Mouse (Mus musculus) thymus, postnatal 14 days (tissue): ENCODE results near the gene Hist1h4m.
"Not testable (repeated sequence)": the region's sequence is repeated elsewhere in the genome, so short reads cannot be mapped to it uniquely, and the experiment has no call there.

ENCODE experiments used
- DNase-seq: peaks from one replicate; pipeline ENCODE4 v3.0.0; 2021

The Hist1h4m gene

DNA sequence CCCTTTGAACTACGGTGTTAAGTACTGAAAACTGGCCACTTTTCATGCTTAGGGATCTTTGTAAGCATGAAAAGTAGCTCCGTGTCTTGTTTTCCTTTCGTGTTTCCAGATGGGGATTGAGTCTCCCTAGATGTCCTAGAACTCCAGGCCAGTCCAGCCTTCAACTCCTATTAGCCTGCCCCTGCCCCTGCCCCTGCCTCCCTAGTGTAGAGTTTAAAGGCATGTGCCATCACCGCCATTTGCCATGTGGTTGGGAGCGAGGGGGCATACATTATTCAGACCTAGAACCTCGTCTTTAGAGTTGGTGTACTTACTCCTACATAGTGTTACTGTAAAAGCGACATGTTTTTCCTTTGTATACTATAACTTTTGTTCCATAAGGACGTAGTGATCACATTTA, 472 bp upstream of the Hist1h4m start:
- DNase-seq = not testable (repeated sequence)

DNA sequence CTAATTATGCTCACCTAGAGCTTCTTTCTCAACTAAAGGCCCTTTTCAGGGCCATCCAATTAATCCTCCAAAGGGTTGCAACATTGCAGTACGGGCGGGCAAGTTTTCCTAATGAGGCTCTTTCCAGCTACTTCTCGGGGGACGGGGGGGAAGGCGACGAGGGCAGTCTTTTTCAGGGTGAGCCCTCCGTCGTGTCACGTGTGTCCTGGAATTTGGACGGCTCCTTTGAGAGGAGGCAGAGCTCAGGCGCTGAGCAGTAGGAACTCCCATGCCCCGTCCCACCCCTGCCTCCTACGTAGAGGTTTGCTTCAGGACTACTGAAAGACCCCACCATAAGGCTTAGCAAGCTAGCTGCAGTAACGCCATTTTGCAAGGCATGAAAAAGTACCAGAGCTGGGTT, 546 bp downstream of the Hist1h4m start:
- not testable (repeated sequence) for DNase-seq

DNA sequence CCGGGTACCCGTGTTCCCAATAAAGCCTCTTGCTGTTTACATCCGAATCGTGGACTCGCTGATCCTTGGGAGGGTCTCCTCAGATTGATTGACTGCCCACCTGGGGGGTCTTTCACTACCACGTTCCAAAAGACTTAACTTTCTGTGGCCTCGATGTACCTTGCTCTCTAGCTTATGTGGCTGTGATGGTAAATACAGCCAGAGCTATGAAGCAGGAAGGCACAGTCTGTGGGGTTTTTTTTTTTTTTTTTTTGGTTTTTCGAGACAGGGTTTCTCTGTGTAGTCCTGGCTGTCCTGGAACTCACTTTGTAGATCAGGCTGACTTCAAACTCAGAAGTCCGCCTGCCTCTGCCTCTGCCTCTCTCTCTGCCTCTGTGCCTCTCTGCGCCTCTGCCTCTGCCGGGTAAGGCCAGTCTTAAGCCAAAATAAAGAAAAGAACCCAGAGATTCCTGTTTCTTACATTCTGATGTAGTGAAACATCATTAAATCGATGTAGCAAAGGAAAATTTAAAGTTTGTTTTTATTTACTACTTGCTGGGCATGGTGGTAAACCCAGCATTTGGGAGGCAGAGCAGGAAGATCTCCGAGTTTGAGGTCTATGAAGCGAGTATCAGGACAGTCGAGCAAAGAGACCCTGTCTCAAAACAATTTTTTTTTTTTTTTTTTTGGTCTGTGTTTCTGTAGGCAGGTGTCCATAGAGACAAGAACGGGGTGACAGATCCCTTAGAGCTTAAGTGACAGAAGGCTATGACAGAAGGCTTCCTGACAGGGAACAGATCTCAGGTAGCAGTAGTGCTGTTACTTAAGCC, 8.7 kb downstream of the Hist1h4m start:
- DNase-seq = not testable (repeated sequence)

DNA sequence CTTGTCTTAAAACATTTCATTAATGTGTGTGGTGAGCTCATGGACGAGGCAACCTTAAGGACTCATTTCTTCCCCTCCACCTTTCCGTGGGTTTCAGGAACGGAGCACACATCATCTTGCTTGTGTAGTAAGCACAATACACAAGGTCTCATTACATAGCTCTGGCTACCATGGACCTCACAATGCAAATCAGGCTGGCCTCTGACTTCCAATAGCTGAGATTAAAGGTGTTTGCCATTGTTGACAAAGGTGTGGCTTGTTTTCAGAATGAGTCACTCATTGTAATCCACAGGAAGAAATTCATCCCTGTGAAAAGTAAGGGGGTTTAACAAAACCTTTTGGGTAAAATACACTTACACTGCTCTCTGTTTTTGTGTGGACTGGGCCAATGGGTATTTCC, 17.0 kb downstream of the Hist1h4m start:
- no peak for DNase-seq

DNA sequence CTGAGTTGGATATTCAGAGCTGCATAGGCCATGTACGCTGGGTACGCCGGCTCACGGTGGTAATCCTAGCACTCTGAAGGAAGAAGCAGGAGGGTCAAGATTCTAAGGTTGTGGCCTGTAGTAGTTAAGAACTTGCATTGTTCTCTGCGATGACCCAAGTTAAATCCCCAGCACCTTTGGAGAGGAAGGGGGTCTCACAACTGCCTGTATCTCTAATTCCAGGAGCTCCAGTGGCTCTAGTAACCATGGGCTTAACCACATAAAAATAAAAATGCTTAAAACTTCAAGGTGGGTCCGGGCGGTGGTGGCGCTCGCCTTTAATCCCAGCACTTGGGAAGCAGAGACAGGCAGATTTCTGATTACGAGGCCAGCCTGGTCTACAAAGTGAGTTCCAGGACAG, 18.8 kb downstream of the Hist1h4m start:
- peak; percentile 9 for DNase-seq

DNA sequence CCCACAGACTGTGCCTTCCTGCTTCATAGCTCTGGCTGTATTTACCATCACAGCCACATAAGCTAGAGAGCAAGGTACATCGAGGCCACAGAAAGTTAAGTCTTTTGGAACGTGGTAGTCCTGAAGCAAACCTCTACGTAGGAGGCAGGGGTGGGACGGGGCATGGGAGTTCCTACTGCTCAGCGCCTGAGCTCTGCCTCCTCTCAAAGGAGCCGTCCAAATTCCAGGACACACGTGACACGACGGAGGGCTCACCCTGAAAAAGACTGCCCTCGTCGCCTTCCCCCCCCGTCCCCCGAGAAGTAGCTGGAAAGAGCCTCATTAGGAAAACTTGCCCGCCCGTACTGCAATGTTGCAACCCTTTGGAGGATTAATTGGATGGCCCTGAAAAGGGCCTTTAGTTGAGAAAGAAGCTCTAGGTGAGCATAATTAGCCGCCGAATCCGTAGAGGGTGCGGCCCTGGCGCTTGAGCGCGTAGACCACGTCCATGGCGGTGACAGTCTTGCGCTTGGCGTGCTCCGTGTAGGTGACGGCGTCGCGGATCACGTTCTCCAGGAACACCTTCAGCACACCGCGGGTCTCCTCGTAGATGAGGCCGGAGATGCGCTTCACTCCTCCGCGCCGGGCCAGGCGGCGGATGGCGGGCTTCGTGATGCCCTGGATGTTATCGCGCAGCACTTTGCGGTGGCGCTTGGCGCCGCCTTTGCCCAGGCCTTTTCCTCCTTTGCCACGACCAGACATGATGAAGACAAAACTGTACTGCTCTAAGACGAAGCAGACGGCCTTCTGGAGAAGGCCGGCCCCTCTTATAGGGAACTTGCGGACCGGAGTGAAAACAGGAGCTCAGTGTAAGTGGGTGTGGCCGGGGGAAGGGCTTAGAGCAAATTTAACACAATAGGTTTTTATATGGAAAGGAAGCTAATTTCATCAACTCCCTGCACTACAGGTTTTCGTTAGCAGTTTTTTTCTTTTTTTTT, 20.2 kb downstream of the Hist1h4m start, which contains the start of gene Hist1h4n:
Gene Hist1h4n (minus strand): TSS at position 779 of the 977 bp plus-strand sequence.
- DNase-seq = peak; percentile 57

DNA sequence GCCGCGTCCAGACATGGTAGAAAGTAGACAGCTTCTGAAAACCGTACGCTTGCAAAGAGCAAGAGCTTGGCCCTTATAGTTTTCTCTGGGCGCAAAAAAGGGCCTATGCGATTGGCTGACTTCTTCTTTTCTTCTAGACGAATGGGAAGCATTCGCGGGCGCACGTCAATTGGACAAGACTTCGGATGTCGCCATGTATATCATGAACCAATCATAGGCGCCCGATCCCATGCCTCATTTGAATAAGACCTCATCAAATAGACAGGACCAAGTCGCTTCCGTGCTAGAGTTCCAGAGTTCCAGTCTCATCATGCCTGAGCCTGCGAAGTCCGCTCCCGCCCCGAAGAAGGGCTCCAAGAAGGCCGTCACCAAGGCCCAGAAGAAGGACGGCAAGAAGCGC, 21.9 kb downstream of the Hist1h4m start, which contains the start of the genes Hist1h2ap and Hist1h2br:
Gene Hist1h2ap (minus strand): TSS at position 47 of the 400 bp plus-strand sequence.
Gene Hist1h2br (plus strand): TSS at position 283 of the 400 bp plus-strand sequence.
- not testable (repeated sequence) for DNase-seq

DNA sequence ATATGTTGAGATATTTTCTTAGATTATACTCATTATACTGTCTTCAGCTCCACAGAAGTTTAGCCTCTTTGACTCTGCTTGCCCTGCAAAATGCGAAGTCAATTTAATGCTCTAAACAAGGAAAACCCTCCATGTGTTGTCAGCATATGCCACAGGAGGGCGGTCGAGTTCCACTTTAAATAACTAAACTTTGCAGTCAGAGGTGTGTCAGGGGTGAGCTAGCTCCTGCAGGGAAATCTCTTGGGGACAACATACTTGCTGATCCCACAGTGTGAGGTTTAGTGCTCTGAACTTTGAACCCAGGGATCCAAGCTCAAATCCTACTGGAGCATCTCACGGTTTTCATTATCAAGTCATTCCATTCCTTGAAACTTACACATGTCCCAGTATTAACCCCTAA, 29.0 kb downstream of the Hist1h4m start:
- DNase-seq = not testable (repeated sequence)

DNA sequence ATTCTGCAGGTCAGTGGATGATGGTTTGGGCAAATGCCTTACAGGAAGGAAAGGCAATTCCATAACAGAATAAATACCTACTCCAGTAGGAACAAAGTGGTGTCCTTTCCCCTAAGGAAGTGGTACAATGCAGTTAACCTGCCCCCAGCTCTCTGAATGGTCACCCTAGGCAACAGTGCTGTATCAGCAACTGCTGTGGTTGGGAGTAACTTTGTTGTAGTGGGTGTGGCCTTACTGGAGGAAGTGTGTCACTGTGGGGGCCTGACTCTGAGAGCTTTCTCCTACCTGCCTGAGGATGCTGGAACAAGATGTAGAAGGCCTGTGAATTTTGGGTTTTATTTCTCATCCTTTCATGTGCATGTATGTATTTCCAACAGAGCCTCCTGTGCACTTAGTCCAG, 34.8 kb downstream of the Hist1h4m start:
- DNase-seq = not testable (repeated sequence)

DNA sequence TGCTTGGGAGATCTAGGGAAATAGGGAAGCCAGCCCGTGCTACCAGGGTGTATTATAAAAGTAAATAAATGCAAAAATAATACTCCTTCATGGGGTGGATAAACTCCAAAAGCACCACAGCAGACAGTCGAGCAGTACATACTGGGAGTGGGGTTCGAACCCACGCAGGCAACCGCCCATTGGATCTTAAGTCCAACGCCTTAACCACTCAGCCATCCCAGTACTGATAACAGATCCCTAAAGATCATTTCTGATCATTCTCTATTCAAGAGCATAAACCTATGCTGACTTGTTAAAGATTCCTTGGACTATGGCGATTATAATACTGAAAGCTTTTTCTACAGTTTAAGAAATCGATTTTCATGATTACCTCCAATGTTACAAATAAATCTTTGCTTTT, 36.3 kb downstream of the Hist1h4m start:
- no peak for DNase-seq

DNA sequence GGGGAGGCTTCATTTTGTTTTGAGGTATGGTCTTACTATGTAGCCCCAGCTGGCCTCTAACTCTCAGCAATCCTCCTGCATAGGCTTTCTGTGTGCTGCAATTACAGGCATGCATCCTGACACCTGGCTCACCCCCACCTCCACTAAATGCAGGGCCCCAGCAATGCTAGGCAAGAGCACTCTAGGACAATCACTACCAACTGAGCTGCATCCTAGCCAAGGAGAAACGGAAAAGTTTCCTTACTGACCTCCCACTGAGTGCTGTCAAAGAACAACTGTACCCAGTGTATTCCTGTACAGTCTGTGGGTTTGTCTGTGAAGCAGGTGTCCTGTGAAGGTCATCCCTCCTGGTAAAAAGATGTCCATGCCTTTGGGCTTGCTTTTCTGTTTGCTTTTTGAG, 39.1 kb downstream of the Hist1h4m start:
- DNase-seq = not testable (repeated sequence)

DNA sequence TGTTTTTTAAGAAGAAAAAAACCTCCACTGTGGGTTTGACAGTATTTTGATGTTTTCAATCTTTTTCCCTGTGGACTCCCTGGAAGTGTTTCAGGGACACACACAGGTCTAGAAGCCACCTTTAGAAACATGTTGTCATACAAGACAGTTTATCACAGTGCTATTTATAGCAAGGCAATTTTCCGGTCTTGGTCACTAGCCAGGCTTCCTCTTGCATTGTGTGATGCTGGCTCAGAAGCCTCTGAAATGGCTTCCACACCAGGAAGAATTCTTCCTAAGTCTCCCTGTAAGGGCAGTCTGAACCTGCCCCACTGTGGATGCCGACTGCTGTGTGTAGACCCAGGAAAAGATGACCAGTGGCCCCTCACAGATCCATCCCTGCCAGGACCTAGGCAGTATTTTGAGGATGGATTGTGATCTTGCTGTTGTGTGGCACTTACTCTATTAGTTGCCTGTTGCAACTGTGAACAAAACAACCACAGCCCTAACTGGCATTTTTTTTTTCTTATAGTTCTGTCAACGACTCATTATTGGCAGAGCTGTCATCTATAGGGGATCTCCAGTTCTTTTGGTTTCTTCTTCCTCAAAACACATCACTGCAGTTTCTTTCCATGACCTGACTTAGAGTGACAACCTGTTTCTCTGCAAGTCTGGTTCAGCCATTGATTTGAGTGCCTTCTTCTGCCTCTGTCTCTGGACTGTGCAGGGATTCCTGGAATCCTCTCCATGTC, 40.8 kb downstream of the Hist1h4m start:
- no peak for DNase-seq

DNA sequence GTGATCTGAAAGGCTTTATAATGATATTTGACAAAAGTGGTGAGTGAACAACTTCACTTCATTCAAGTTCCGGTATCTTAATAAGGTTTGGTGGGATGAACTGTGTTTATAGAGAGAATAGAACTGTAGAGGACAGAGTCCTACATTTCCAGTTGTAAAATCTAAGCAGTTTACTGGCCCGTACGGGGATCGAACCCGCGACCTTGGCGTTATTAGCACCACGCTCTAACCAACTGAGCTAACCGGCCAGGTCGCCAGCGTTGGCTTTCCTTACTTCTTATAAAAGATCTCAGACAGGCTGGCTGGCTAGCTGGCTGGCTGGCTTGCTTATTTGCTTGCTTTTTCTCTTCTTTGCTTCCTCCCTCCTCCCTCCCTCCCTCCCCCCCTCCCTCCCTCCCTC, 43.6 kb downstream of the Hist1h4m start:
- DNase-seq = peak; percentile 71

DNA sequence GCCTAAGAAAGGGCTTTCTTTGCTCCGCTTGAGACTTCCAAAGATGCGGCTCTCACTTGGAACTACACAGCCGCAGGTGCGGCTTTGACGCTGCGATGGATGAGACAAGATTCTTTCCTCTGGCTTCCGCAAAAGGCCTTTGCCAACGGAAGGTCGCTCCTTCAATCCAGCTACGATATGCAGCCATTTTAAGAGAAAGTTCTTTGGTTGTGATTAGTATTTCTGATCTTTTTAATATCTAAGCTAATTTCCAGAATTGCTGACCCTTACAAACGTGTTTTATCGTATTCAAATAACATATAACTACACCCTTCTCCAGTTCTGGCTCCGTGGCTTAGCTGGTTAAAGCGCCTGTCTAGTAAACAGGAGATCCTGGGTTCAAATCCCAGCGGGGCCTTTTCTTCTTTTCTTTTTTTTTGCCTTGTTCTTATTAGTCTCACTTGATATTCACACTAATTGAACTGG, 44.2 kb downstream of the Hist1h4m start:
- peak; percentile 40 for DNase-seq

DNA sequence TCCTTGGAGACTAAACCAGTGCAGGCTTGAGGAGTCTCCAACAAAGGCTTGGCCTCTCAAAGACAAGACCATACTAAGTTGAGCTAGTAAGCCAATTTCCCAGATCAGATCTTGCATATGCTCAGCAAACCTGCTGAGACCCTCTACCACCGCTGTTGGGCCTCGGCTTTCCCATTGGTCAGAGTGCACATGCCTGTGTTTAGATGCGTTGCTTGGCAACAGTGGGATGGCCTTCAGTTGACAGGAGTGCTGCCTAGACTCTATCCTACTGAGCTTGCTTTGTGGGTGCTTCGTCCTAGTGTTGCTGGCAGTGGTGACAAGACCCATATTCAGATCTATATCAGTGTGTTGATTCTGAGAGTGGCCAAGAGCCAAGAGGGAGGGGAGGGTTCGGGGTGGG, 50.1 kb downstream of the Hist1h4m start:
- DNase-seq = no peak
